Mouse (Mus musculus): ENCODE data around the gene Grin2a.

DNA sequence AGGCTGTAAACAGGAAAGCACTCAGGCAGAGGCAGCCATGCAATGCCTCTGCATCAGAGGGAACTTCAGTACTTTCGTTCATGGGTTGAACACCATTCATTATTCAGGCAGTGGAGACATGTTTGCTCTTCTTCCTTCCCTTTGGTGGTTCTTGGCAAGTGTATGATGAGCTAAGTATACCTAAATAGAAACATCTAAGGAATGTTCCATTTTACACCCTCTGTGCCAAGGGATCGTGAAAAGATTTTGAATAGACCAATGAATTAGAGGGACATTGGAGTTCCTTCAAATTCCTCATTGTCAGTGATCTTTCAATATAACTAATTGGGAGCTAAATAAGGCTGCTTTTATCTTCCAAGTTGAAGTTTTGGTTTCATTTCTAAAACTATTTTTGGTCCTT is 284.0 kb downstream of the Grin2a start:
- TF ChIP-seq CTCF (IDR thresholded peaks at IDR 0.05; ENCODE audit: borderline replicate concordance, control insufficient read depth, extremely low read depth, insufficient read depth, low read length, poor library complexity): no peak
- TF ChIP-seq POLR2A (IDR thresholded peaks at IDR 0.05; ENCODE audit: control insufficient read depth, extremely low read depth, insufficient read depth, low read length, poor library complexity): no peak
